Mouse (Mus musculus): ENCODE results near the gene Ip6k2. TPM values are rescaled to one million over a fixed set of nuclear protein-coding genes. Genes with fewer than 3 reads are reported as not detected.

The Ip6k2 gene
- polyA plus RNA-seq (2014; fragmentation: Nextera tagmentation; extraction: Ambion mirVana): 31.8 and 37.5 TPM in 2 replicates

- Histone ChIP-seq H3K4me3 (ENCODE audit: low read depth, low read length) (peak within 1 kb of the TSS; percentile 89), H3K4me1 (replicated peaks; ENCODE audit: control insufficient read depth, insufficient read depth, low read length) (peaks cover 29% of the 10 kb centered on the region), H3K27ac (ENCODE audit: low read depth, low read length) (peak within 1 kb of the TSS; percentile 82), H3K36me3 (ENCODE audit: control insufficient read depth, insufficient read depth, low read length) (peaks cover 3% of the 10 kb centered on the region; the same call in 1 of the 2 replicates), H3K27me3 (replicated peaks; ENCODE audit: control insufficient read depth, insufficient read depth, low read length) (no peaks in the 10 kb centered on the region), H3K9me3 (ENCODE audit: control insufficient read depth, low read length) (no peaks in the 10 kb centered on the region), H3K9ac (ENCODE audit: low read depth, low read length) (peak within 1 kb of the TSS; percentile 93), H3K4me2 (peak within 1 kb of the TSS; percentile 80)
- peak; percentile 96 for DNase-seq (ENCODE audit: low spot score)
- ATAC-seq (replicated peaks; ENCODE audit: low FRiP score): peak; percentile 99
- WGBS: 1% methylated on average over 56 of the region's 56 CpGs
These were observed at the start of gene Ip6k2 for GRCm38 (mm10) chr9:108783548-108784463. Gene Ip6k2 (plus strand): TSS chr9:108783796.

GRCm38 (mm10) chr9:108734626-108735025 lies 49.0 kb upstream of the Ip6k2 start:
- Histone ChIP-seq H3K4me2 (no peak overlapping the region), H3K27me3 (replicated peaks; ENCODE audit: control insufficient read depth, insufficient read depth, low read length) (no peaks in the 10 kb centered on the region), H3K36me3 (ENCODE audit: control insufficient read depth, insufficient read depth, low read length) (peaks cover 3% of the 10 kb centered on the region; the same call in 1 of the 2 replicates), H3K9me3 (ENCODE audit: control insufficient read depth, low read length) (no peaks in the 10 kb centered on the region), H3K4me1 (replicated peaks; ENCODE audit: control insufficient read depth, insufficient read depth, low read length) (no peaks in the 10 kb centered on the region), H3K9ac (ENCODE audit: low read depth, low read length) (no peak overlapping the region), H3K27ac (ENCODE audit: low read depth, low read length) (no peak overlapping the region), H3K4me3 (ENCODE audit: low read depth, low read length) (no peak overlapping the region)
- DNase-seq (ENCODE audit: low spot score) (no peak), ATAC-seq (replicated peaks; ENCODE audit: low FRiP score) (no peak)

GRCm38 (mm10) chr9:108739239-108739638 lies 44.4 kb upstream of the Ip6k2 start:
- Histone ChIP-seq H3K4me2 (no peak overlapping the region), H3K4me1 (replicated peaks; ENCODE audit: control insufficient read depth, insufficient read depth, low read length) (no peaks in the 10 kb centered on the region), H3K27ac (ENCODE audit: low read depth, low read length) (no peak overlapping the region), H3K9me3 (ENCODE audit: control insufficient read depth, low read length) (no peaks in the 10 kb centered on the region), H3K4me3 (ENCODE audit: low read depth, low read length) (no peak overlapping the region), H3K36me3 (ENCODE audit: control insufficient read depth, insufficient read depth, low read length) (peaks cover 7% of the 10 kb centered on the region; the same call in 1 of the 2 replicates), H3K27me3 (replicated peaks; ENCODE audit: control insufficient read depth, insufficient read depth, low read length) (no peaks in the 10 kb centered on the region), H3K9ac (ENCODE audit: low read depth, low read length) (no peak overlapping the region)
- ATAC-seq (replicated peaks; ENCODE audit: low FRiP score) (no peak), DNase-seq (ENCODE audit: low spot score) (no peak)
- WGBS: 46% methylated on average over 3 of the region's 3 CpGs

- Histone ChIP-seq H3K36me3 (ENCODE audit: control insufficient read depth, insufficient read depth, low read length) (peaks cover 5% of the 10 kb centered on the region; the same call in 1 of the 2 replicates), H3K4me3 (ENCODE audit: low read depth, low read length) (no peak overlapping the region), H3K9ac (ENCODE audit: low read depth, low read length) (no peak overlapping the region), H3K27ac (ENCODE audit: low read depth, low read length) (no peak overlapping the region), H3K27me3 (replicated peaks; ENCODE audit: control insufficient read depth, insufficient read depth, low read length) (no peaks in the 10 kb centered on the region), H3K4me2 (no peak overlapping the region), H3K9me3 (ENCODE audit: control insufficient read depth, low read length) (no peaks in the 10 kb centered on the region), H3K4me1 (replicated peaks; ENCODE audit: control insufficient read depth, insufficient read depth, low read length) (no peaks in the 10 kb centered on the region)
- no peak for ATAC-seq (replicated peaks; ENCODE audit: low FRiP score)
- WGBS: 85% methylated on average over 1 of the region's 1 CpGs
- DNase-seq (ENCODE audit: low spot score): no peak
These were observed 43.5 kb upstream of the Ip6k2 start for GRCm38 (mm10) chr9:108740062-108740461.

- 86% methylated on average over 9 of the region's 9 CpGs for WGBS
- Histone ChIP-seq H3K4me1 (replicated peaks; ENCODE audit: control insufficient read depth, insufficient read depth, low read length) (no peaks in the 10 kb centered on the region), H3K27me3 (replicated peaks; ENCODE audit: control insufficient read depth, insufficient read depth, low read length) (no peaks in the 10 kb centered on the region), H3K36me3 (ENCODE audit: control insufficient read depth, insufficient read depth, low read length) (peaks cover 5% of the 10 kb centered on the region; the same call in 1 of the 2 replicates), H3K27ac (ENCODE audit: low read depth, low read length) (no peak overlapping the region), H3K9ac (ENCODE audit: low read depth, low read length) (no peak overlapping the region), H3K4me3 (ENCODE audit: low read depth, low read length) (no peak overlapping the region), H3K4me2 (no peak overlapping the region), H3K9me3 (ENCODE audit: control insufficient read depth, low read length) (no peaks in the 10 kb centered on the region)
- DNase-seq (ENCODE audit: low spot score) (no peak), ATAC-seq (replicated peaks; ENCODE audit: low FRiP score) (no peak)
These were observed 41.5 kb upstream of the Ip6k2 start for GRCm38 (mm10) chr9:108742048-108742447.

GRCm38 (mm10) chr9:108746876-108747499 lies 36.6 kb upstream of the Ip6k2 start:
- no peak for ATAC-seq (replicated peaks; ENCODE audit: low FRiP score)
- Histone ChIP-seq H3K36me3 (ENCODE audit: control insufficient read depth, insufficient read depth, low read length) (peaks cover 5% of the 10 kb centered on the region; the same call in 1 of the 2 replicates), H3K27ac (ENCODE audit: low read depth, low read length) (peak overlapping the region; percentile 41; the same call in 1 of the 2 replicates)

GRCm38 (mm10) chr9:108747694-108748093 lies 35.9 kb upstream of the Ip6k2 start:
- Histone ChIP-seq H3K4me1 (replicated peaks; ENCODE audit: control insufficient read depth, insufficient read depth, low read length) (peaks cover 14% of the 10 kb centered on the region), H3K9ac (ENCODE audit: low read depth, low read length) (no peak overlapping the region), H3K36me3 (ENCODE audit: control insufficient read depth, insufficient read depth, low read length) (peaks cover 5% of the 10 kb centered on the region; the same call in 1 of the 2 replicates), H3K9me3 (ENCODE audit: control insufficient read depth, low read length) (no peaks in the 10 kb centered on the region), H3K4me3 (ENCODE audit: low read depth, low read length) (no peak overlapping the region), H3K27ac (ENCODE audit: low read depth, low read length) (peak overlapping the region; percentile 41; the same call in 1 of the 2 replicates), H3K27me3 (replicated peaks; ENCODE audit: control insufficient read depth, insufficient read depth, low read length) (no peaks in the 10 kb centered on the region), H3K4me2 (peak overlapping the region; percentile 20; the same call in 1 of the 2 replicates)
- DNase-seq (ENCODE audit: low spot score) (no peak), ATAC-seq (replicated peaks; ENCODE audit: low FRiP score) (peak; percentile 96)
- 54% methylated on average over 3 of the region's 3 CpGs for WGBS

More at GRCm38 (mm10) chr9:108746876-108747499, 36.6 kb upstream of the Ip6k2 start:
- Histone ChIP-seq H3K9ac (ENCODE audit: low read depth, low read length) (0 out of 2 replicates have a peak overlapping the region, but pooled peaks have one; percentile 12), H3K4me2 (no peak overlapping the region), H3K4me1 (replicated peaks; ENCODE audit: control insufficient read depth, insufficient read depth, low read length) (peaks cover 14% of the 10 kb centered on the region), H3K4me3 (ENCODE audit: low read depth, low read length) (no peak overlapping the region), H3K27me3 (replicated peaks; ENCODE audit: control insufficient read depth, insufficient read depth, low read length) (no peaks in the 10 kb centered on the region), H3K9me3 (ENCODE audit: control insufficient read depth, low read length) (no peaks in the 10 kb centered on the region)
- 85% methylated on average over 14 of the region's 14 CpGs for whole genome bisulfite sequencing
- no peak for DNase-seq (ENCODE audit: low spot score)

- DNase-seq (ENCODE audit: low spot score): no peak
- Histone ChIP-seq H3K9ac (ENCODE audit: low read depth, low read length) (no peak overlapping the region), H3K9me3 (ENCODE audit: control insufficient read depth, low read length) (no peaks in the 10 kb centered on the region), H3K4me3 (ENCODE audit: low read depth, low read length) (no peak overlapping the region), H3K27me3 (replicated peaks; ENCODE audit: control insufficient read depth, insufficient read depth, low read length) (no peaks in the 10 kb centered on the region), H3K4me2 (no peak overlapping the region), H3K4me1 (replicated peaks; ENCODE audit: control insufficient read depth, insufficient read depth, low read length) (peaks cover 14% of the 10 kb centered on the region), H3K27ac (ENCODE audit: low read depth, low read length) (no peak overlapping the region), H3K36me3 (ENCODE audit: control insufficient read depth, insufficient read depth, low read length) (peaks cover 4% of the 10 kb centered on the region; the same call in 1 of the 2 replicates)
- no peak for ATAC-seq (replicated peaks; ENCODE audit: low FRiP score)
- 77% methylated on average over 11 of the region's 11 CpGs for WGBS
These were observed 34.9 kb upstream of the Ip6k2 start for GRCm38 (mm10) chr9:108748600-108749183.
